Mouse (Mus musculus) lung, embryonic 15.5 days (tissue): ENCODE measurements around the gene Abca1. TPM values are rescaled to one million over a fixed set of nuclear protein-coding genes. Genes with fewer than 3 reads are reported as not detected.

Source experiments
- ATAC-seq: fragments of 200-750 bp; cut with Nextera tagmentation; 2 replicates; pipeline ENCODE4 v1.8.0; 2017; ENCODE audit warnings: moderate number of reproducible peaks, borderline replicate concordance; ENCODE audit not compliant: low FRiP score, low TSS enrichment; ENCODE audit errors: extremely low read depth
- H3K27ac ChIP-seq: fragments of 300-500 bp; sonication (generic); 2 replicates; pipeline ENCODE4 v1.5.1; 2015; ENCODE audit warnings: moderate library complexity, mild to moderate bottlenecking, inconsistent platforms
- H3K27me3 ChIP-seq: fragments of 300-500 bp; sonication (generic); 2 replicates; pipeline ENCODE4 v1.6.1; 2015; ENCODE audit warnings: inconsistent platforms
- H3K36me3 ChIP-seq: fragments of 300-500 bp; sonication (generic); 2 replicates; pipeline ENCODE4 v1.6.1; 2015; ENCODE audit warnings: inconsistent platforms
- H3K4me1 ChIP-seq: fragments of 300-500 bp; sonication (generic); 2 replicates; pipeline ENCODE4 v1.6.1; 2015; ENCODE audit warnings: inconsistent platforms
- H3K4me2 ChIP-seq: fragments of 300-500 bp; sonication (generic); 2 replicates; pipeline ENCODE4 v1.6.1; 2015; ENCODE audit warnings: inconsistent platforms, mild to moderate bottlenecking, moderate library complexity
- H3K4me3 ChIP-seq: fragments of 300-500 bp; sonication (generic); 2 replicates; pipeline ENCODE4 v1.5.1; 2015; ENCODE audit warnings: mild to moderate bottlenecking, inconsistent platforms
- H3K9ac ChIP-seq: fragments of 300-500 bp; sonication (generic); 2 replicates; pipeline ENCODE4 v1.6.1; 2015; ENCODE audit warnings: inconsistent platforms
- H3K9me3 ChIP-seq: fragments of 300-500 bp; sonication (generic); 2 replicates; pipeline ENCODE4 v1.6.1; 2016; ENCODE audit warnings: inconsistent platforms
- WGBS: fragments of 180-500 bp; shearing (Covaris S2); methylation state at CpG from one replicate; pipeline ENCODE4 v1.1.7; 2015; 5-methylcytosine and 5-hydroxymethylcytosine counted together
- polyA plus RNA-seq: library from polyadenylated mRNA; unstranded; fragments of >200 nt; fragmentation: Nextera tagmentation; extraction: Ambion mirVana; gene quantifications from 2 replicates; pipeline ENCODE4 v1.2.1, GENCODE M21; 2015

Abca1 gene
- polyA plus RNA-seq, 1 experiment from 2014 or later = 9.3 TPM

- Histone ChIP-seq H3K4me3 (no peak overlapping the region), H3K4me1 (no peaks in the 10 kb centered on the region), H3K4me2 (no peak overlapping the region), H3K27ac (no peak overlapping the region), H3K9me3 (no peaks in the 10 kb centered on the region), H3K27me3 (no peaks in the 10 kb centered on the region), H3K36me3 (no peaks in the 10 kb centered on the region), H3K9ac (no peak overlapping the region)
- ATAC-seq = no peak
- WGBS = 79% methylated on average over 5 of the region's 5 CpGs
Observed at GRCm38 (mm10) chr4:53101306-53101705, 58.4 kb downstream of the Abca1 start.

GRCm38 (mm10) chr4:53100492-53100891 is 59.2 kb downstream of the Abca1 start:
- WGBS = 88% methylated on average over 9 of the region's 9 CpGs
- Histone ChIP-seq H3K9ac (no peak overlapping the region), H3K36me3 (no peaks in the 10 kb centered on the region), H3K4me3 (no peak overlapping the region), H3K4me1 (no peaks in the 10 kb centered on the region), H3K27ac (no peak overlapping the region), H3K9me3 (no peaks in the 10 kb centered on the region), H3K4me2 (no peak overlapping the region), H3K27me3 (no peaks in the 10 kb centered on the region)
- ATAC-seq = no peak

- H3K9me3 ChIP-seq = no peaks in the 10 kb centered on the region
- H3K27me3 ChIP-seq = no peaks in the 10 kb centered on the region
- no peak overlapping the region for H3K9ac ChIP-seq
- peaks cover 19% of the 10 kb centered on the region; the same call in 1 of the 2 replicates for H3K36me3 ChIP-seq
- no peaks in the 10 kb centered on the region for H3K4me1 ChIP-seq
- no peak overlapping the region for H3K4me2 ChIP-seq
- H3K27ac ChIP-seq = no peak overlapping the region
- no peak for ATAC-seq
- WGBS = 83% methylated on average over 4 of the region's 4 CpGs
- no peak overlapping the region for H3K4me3 ChIP-seq
Observed at GRCm38 (mm10) chr4:53094850-53095249, 64.8 kb downstream of the Abca1 start.

- H3K9me3 ChIP-seq = no peaks in the 10 kb centered on the region
- no peaks in the 10 kb centered on the region for H3K27me3 ChIP-seq
- WGBS = 53% methylated on average over 3 of the region's 3 CpGs
- no peak overlapping the region for H3K27ac ChIP-seq
- peaks cover 19% of the 10 kb centered on the region; the same call in 1 of the 2 replicates for H3K36me3 ChIP-seq
- ATAC-seq = no peak
- H3K4me2 ChIP-seq = no peak overlapping the region
- H3K4me3 ChIP-seq = no peak overlapping the region
- no peak overlapping the region for H3K9ac ChIP-seq
- no peaks in the 10 kb centered on the region for H3K4me1 ChIP-seq
Observed at GRCm38 (mm10) chr4:53094331-53094730, 65.4 kb downstream of the Abca1 start.

GRCm38 (mm10) chr4:53093615-53094014 is 66.1 kb downstream of the Abca1 start:
- 89% methylated on average over 4 of the region's 4 CpGs for WGBS
- Histone ChIP-seq H3K27ac (no peak overlapping the region), H3K27me3 (no peaks in the 10 kb centered on the region), H3K4me3 (no peak overlapping the region), H3K9me3 (no peaks in the 10 kb centered on the region), H3K4me2 (no peak overlapping the region), H3K4me1 (no peaks in the 10 kb centered on the region), H3K9ac (no peak overlapping the region), H3K36me3 (peaks cover 19% of the 10 kb centered on the region; the same call in 1 of the 2 replicates)
- no peak for ATAC-seq

- Histone ChIP-seq H3K9ac (no peak overlapping the region), H3K36me3 (peaks cover 18% of the 10 kb centered on the region; the same call in 1 of the 2 replicates), H3K27me3 (no peaks in the 10 kb centered on the region), H3K27ac (no peak overlapping the region), H3K4me2 (no peak overlapping the region), H3K4me3 (no peak overlapping the region), H3K4me1 (no peaks in the 10 kb centered on the region), H3K9me3 (no peaks in the 10 kb centered on the region)
- WGBS = 57% methylated on average over 3 of the region's 3 CpGs
- no peak for ATAC-seq
Observed at GRCm38 (mm10) chr4:53089641-53090040, 70.1 kb downstream of the Abca1 start.

- WGBS = 44% methylated on average over 4 of the region's 4 CpGs
- Histone ChIP-seq H3K36me3 (peaks cover 24% of the 10 kb centered on the region), H3K27me3 (no peaks in the 10 kb centered on the region), H3K9ac (no peak overlapping the region), H3K4me1 (no peaks in the 10 kb centered on the region), H3K4me3 (no peak overlapping the region), H3K27ac (no peak overlapping the region), H3K9me3 (no peaks in the 10 kb centered on the region), H3K4me2 (no peak overlapping the region)
- ATAC-seq = no peak
Observed at GRCm38 (mm10) chr4:53088999-53089398, 70.7 kb downstream of the Abca1 start.

GRCm38 (mm10) chr4:53086636-53087035 is 73.1 kb downstream of the Abca1 start:
- H3K9ac ChIP-seq = no peak overlapping the region
- ATAC-seq = no peak
- H3K4me1 ChIP-seq = no peaks in the 10 kb centered on the region
- H3K27ac ChIP-seq = no peak overlapping the region
- no peaks in the 10 kb centered on the region for H3K9me3 ChIP-seq
- H3K36me3 ChIP-seq = peaks cover 28% of the 10 kb centered on the region
- no peaks in the 10 kb centered on the region for H3K27me3 ChIP-seq
- 62% methylated on average over 2 of the region's 2 CpGs for WGBS
- no peak overlapping the region for H3K4me2 ChIP-seq
- no peak overlapping the region for H3K4me3 ChIP-seq

GRCm38 (mm10) chr4:53085634-53086033 is 74.1 kb downstream of the Abca1 start:
- H3K4me2 ChIP-seq = no peak overlapping the region
- H3K4me1 ChIP-seq = no peaks in the 10 kb centered on the region
- no peak for ATAC-seq
- H3K9me3 ChIP-seq = no peaks in the 10 kb centered on the region
- H3K9ac ChIP-seq = no peak overlapping the region
- no peak overlapping the region for H3K27ac ChIP-seq
- no peaks in the 10 kb centered on the region for H3K27me3 ChIP-seq
- no peak overlapping the region for H3K4me3 ChIP-seq
- H3K36me3 ChIP-seq = peaks cover 35% of the 10 kb centered on the region
- 48% methylated on average over 4 of the region's 4 CpGs for WGBS

- Histone ChIP-seq H3K9ac (no peak overlapping the region), H3K36me3 (peaks cover 37% of the 10 kb centered on the region), H3K4me3 (no peak overlapping the region), H3K4me2 (no peak overlapping the region), H3K27me3 (no peaks in the 10 kb centered on the region), H3K4me1 (no peaks in the 10 kb centered on the region), H3K9me3 (no peaks in the 10 kb centered on the region), H3K27ac (no peak overlapping the region)
- ATAC-seq = no peak
- WGBS = 87% methylated on average over 2 of the region's 2 CpGs
Observed at GRCm38 (mm10) chr4:53083071-53083470, 76.6 kb downstream of the Abca1 start.

GRCm38 (mm10) chr4:53082451-53082850 is 77.2 kb downstream of the Abca1 start:
- H3K36me3 ChIP-seq = peaks cover 43% of the 10 kb centered on the region
- WGBS = 84% methylated on average over 7 of the region's 7 CpGs

GRCm38 (mm10) chr4:53081851-53082250 is 77.8 kb downstream of the Abca1 start:
- Histone ChIP-seq H3K9me3 (no peaks in the 10 kb centered on the region), H3K36me3 (peaks cover 46% of the 10 kb centered on the region), H3K27ac (no peak overlapping the region), H3K4me3 (no peak overlapping the region), H3K9ac (no peak overlapping the region), H3K4me2 (no peak overlapping the region), H3K4me1 (no peaks in the 10 kb centered on the region), H3K27me3 (no peaks in the 10 kb centered on the region)
- WGBS = 81% methylated on average over 11 of the region's 11 CpGs
- no peak for ATAC-seq

More at GRCm38 (mm10) chr4:53082451-53082850, 77.2 kb downstream of the Abca1 start:
- Histone ChIP-seq H3K4me1 (no peaks in the 10 kb centered on the region), H3K9me3 (no peaks in the 10 kb centered on the region), H3K27ac (no peak overlapping the region), H3K27me3 (no peaks in the 10 kb centered on the region), H3K4me2 (no peak overlapping the region), H3K4me3 (no peak overlapping the region), H3K9ac (no peak overlapping the region)
- no peak for ATAC-seq

- Histone ChIP-seq H3K9ac (no peak overlapping the region), H3K27me3 (no peaks in the 10 kb centered on the region), H3K4me2 (no peak overlapping the region), H3K36me3 (peaks cover 59% of the 10 kb centered on the region), H3K9me3 (no peaks in the 10 kb centered on the region), H3K4me3 (no peak overlapping the region), H3K27ac (no peak overlapping the region), H3K4me1 (no peaks in the 10 kb centered on the region)
- no peak for ATAC-seq
- WGBS = 80% methylated on average over 3 of the region's 3 CpGs
Observed at GRCm38 (mm10) chr4:53080290-53080689, 79.4 kb downstream of the Abca1 start.
